Mouse (Mus musculus): ENCODE data around the gene Gfod1.
A peak's percentile ranks its signal among the peaks of the same experiment; 100 is the strongest.

Gfod1 gene

GRCm38 (mm10) chr13:43231965-43232860 is 71.8 kb downstream of the Gfod1 start:
- peak; percentile 28 for DNase-seq (ENCODE audit: low spot score)

GRCm38 (mm10) chr13:43230842-43231241 is 73.1 kb downstream of the Gfod1 start:
- DNase-seq (ENCODE audit: low spot score) = no peak

- no peak for DNase-seq (ENCODE audit: low spot score)
Observed at GRCm38 (mm10) chr13:43230238-43230637, 73.7 kb downstream of the Gfod1 start.

DNA sequence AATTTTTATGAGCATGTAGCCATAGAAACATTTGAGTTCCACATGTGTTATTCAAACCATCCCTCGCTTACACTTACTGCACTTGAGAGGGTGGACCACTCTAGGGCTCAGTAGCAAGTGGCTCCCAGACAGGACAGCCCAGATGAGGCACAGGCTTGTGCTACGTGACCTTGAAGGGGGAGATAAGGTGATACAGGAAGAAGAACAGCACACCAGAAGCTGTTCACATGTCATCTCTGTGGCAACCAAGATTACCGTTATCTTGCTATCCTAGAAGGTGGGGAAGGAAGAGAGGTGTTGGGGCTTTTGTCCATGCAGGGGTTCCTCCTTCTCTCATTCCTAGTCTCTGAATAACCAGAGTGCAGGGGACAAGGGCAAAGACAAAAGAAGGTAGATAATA is 74.2 kb downstream of the Gfod1 start:
- no peak for DNase-seq (ENCODE audit: low spot score)

- DNase-seq (ENCODE audit: low spot score) = no peak
Observed at GRCm38 (mm10) chr13:43228141-43228540, 75.8 kb downstream of the Gfod1 start.

DNA sequence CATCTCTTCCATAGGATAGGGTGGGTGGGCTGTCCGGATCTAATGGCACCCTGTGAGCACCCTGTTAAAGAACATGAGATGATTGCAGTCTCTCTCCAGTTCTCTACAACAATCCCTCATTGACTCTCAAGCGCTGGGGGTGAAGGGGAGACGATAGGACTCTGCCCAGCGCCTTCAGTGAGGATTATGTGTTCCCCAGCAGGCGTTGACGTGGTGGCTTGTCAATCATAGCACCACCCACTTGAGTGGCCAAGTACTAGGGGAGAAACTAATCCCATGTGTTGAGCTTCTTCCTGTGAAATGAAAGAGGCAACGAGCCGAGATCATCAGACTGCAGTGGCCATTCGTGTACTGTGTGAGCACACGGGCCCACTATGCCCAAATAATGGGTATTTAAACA is 77.9 kb downstream of the Gfod1 start:
- DNase-seq (ENCODE audit: low spot score) = no peak

DNA sequence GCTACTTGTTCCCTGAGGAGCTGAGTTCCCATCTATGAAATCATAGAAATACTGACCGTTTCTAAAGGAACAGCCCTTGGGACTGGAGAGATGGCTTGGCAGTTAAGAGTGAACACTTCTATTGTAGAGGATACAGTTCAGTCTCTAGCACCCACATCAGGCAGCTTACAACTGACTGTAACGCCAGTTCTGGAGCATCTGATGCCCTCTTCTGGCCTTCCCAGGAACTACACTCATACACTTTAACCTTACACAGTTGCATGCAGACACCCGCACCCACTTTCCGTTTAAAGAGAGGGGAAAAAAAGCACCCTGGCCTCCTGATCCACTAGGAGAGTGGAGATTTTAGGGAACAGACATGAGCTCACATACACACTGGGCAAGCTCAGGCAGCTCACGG is 78.8 kb downstream of the Gfod1 start:
- DNase-seq (ENCODE audit: low spot score) = no peak

DNA sequence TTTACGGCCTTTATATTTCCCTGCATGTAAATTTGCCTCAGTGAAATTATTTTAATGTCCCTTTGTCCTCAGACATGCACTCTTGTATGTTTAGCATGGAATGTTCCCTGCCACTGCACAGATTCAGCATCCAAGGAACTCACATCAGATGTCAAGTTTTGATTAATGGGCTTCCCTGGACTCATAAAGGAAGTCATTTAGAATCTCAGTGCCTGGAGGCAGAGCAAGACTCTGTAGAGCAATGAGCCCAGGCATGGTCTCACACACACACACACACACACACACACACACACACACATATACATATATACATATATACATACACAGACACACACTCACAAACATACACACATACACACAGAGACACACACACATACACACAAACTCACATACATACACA is 81.9 kb downstream of the Gfod1 start:
- no peak for DNase-seq (ENCODE audit: low spot score)

DNA sequence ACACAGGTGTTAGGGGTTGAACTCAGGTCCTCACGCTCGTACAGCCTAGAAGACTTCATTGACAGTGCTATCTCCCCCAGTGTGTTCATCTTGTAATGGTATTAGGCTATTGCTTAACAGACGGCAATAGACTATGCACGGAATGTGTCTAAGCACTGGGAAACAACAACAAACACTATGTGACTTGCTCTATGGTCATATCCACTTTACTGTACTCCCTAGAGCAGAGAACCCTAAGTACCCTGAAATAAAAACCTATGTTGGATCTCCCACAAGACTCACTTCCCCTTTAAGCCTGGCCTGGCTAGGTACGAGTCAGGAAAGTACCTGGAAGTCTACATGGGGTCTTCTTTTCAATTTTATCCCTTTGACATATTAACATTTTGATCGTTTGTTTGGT is 82.7 kb downstream of the Gfod1 start:
- no peak for DNase-seq (ENCODE audit: low spot score)

- no peak for DNase-seq (ENCODE audit: low spot score)
Observed at GRCm38 (mm10) chr13:43220635-43221034, 83.3 kb downstream of the Gfod1 start.

DNA sequence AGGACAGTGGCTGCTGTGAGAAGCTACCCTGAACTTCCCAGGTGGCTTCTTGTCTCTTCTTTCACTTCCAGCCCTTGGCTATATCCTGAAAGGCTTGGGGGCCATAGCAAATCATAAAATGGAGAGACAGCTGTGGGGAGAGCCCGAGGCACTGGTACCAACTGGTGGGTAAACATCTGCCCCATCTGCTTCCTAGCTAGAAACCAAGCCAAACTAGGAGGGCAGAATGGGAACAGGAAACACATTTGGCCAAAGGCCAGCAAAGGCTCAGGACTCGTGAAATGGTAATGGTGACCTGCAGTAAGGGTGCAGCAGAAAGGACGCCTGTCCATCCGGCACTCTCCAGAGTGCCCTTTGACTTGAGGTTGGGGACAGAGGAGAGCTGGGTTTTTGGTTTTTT is 85.2 kb downstream of the Gfod1 start:
- no peak for DNase-seq (ENCODE audit: low spot score)

DNA sequence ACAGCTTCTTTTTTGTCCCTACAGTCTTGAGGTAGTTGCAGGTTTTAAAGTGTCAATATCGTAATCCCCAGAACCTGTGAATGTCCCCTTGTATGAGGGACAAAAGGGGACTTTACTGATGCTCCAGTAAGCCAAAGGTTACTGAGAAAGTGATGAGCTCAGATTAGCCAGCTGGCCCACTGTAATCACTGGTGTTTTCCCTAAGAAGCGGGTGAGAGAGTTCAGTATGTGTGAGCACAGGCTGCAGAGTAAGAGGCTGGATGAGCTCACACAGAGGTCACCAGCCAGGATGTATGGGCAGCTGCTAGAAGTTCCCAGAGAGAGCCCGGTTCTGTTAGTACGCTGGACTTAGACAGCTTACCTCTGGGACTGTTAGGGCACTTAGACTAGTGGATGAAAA is 85.7 kb downstream of the Gfod1 start:
- no peak for DNase-seq (ENCODE audit: low spot score)

DNA sequence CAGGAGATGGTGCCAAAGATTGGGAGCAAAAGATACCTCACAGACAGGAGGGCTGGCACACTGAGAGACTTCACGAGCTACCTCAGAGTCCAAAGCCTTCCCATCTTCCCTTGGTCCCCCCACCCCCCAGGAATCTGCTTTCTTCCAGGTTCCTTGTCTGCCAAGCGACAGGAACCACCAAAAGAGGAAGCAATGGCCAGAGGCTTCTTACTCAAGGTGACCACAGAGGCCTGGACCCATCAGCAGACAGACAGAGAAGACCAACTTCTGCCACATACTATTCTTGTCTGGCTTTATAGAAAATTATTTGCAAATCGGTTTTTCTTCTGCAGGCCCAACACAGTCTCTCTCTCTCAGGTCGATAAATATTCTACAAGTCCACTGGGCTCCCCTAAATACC is 86.3 kb downstream of the Gfod1 start:
- no peak for DNase-seq (ENCODE audit: low spot score)

GRCm38 (mm10) chr13:43217059-43217458 is 86.9 kb downstream of the Gfod1 start:
- no peak for DNase-seq (ENCODE audit: low spot score)

GRCm38 (mm10) chr13:43215994-43216706 is 87.8 kb downstream of the Gfod1 start:
- DNase-seq (ENCODE audit: low spot score) = no peak

DNA sequence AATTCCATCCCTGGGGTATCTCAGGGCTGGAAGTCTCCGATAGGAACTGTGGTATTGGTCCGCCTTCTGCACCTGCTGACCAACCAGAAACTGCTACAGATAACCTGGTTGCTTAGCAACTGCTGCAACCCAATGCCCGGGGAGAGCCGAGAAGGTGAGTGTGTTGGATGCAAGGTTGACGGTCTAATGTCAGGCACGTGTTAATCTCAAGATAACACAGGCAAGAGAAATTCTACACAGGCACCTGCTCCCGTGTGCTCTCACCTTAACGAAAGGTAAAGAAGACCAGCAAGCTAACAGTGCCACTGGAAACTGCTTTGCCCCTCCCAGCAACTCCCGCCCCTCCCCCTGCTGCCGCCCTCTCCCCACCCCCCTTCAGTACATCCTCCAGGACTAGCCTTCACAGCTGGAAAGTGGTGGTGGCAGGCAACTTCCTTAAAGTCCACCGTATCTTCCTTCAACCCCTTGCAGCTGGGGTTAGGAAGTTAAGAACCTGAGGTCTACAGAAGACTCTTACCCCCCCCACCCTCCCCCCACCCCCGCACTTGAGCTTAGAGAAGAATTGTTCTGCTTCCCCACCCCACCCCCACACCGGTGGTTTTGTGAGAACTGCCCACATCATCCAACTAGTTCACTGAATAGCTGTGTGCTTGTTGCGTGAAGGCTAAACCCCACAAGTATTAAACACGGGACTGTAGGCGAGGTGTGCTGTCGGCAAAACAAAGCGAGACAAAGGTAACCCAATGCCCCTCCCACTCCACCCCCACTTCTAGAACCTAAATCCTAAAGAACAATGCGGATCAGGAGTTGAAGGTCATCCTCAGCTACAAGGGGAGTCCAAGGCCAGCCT is 88.6 kb downstream of the Gfod1 start:
- no peak for DNase-seq (ENCODE audit: low spot score)

GRCm38 (mm10) chr13:43212338-43212737 is 91.6 kb downstream of the Gfod1 start:
- DNase-seq (ENCODE audit: low spot score) = no peak

DNA sequence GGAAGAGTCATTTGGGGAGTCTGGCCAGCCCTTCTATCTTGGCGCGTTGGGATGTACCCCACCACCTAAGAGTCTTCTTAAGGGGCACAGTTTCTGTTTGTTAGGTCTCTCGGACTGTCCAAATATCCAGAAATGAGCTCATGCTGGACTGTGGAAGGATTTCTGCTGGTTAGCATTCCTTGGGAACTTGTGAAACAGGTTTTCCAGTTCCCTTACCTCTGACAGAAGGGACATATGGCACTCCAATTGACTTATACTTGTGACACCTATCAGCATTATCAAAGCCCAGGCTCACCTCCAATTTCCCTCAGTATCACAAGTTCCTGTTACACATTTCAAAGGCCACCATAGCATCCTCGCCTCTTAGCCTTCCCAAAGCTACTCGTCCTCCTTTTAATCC is 93.0 kb downstream of the Gfod1 start:
- DNase-seq (ENCODE audit: low spot score) = no peak

DNA sequence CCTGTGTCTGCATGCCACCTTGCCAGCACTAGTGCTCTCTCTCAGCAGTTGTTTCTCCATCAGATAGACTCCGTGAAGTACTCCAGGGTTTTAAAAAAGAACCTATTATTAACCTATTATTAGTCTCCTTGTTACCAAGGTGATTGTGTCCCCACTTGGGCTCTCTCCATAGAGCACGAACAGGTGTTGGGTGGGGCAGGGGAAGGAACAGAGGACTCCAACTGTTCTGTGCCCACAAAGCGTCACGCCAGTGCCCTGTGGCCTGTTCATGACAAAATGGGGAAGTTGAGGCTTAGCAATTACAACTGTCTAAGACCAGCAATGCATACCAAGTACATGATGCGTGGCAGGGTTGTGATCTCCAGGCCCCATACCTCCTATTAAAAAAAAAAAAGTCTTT is 94.4 kb downstream of the Gfod1 start:
- DNase-seq (ENCODE audit: low spot score) = no peak

DNA sequence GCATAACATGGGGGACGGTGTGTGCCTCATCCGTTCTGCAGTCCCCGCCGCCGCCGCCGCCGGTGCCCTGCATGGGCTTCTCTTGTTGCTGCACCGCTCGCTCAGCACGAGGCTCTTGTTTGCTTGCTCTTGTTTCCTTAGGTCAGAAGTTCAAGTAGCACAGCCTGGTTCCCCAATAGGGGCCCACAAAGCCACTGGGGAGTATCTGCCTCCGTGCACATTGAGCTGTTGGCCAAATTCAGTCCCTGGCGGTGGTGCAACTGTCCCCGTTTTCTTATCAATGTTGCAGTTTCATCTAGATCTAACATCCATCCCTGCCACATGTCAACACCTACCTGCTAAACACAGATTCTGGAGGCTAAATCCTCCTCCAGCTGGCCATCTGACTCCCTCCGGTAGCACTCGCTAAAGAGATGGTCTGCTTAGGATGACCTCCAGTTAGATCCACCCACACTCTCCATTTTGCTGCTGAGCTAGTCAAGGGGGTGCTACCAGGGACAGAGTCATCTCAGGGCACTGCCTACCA is 95.0 kb downstream of the Gfod1 start:
- DNase-seq (ENCODE audit: low spot score) = no peak

- DNase-seq (ENCODE audit: low spot score) = peak; percentile 74
Observed at GRCm38 (mm10) chr13:43206118-43206683, 97.8 kb downstream of the Gfod1 start.

- DNase-seq (ENCODE audit: low spot score) = no peak
Observed at GRCm38 (mm10) chr13:43203641-43204040, 100.3 kb downstream of the Gfod1 start.
